Mouse (Mus musculus): ENCODE results near the gene Tfap2e. TPM values are rescaled to one million over a fixed set of nuclear protein-coding genes. Genes with fewer than 3 reads are reported as not detected.

Tfap2e gene
- not detected for total RNA-seq (2021)
- not detected in 2 replicates for polyA plus RNA-seq (2012; rRNA removed)
- long read RNA-seq = 0 reads

DNA sequence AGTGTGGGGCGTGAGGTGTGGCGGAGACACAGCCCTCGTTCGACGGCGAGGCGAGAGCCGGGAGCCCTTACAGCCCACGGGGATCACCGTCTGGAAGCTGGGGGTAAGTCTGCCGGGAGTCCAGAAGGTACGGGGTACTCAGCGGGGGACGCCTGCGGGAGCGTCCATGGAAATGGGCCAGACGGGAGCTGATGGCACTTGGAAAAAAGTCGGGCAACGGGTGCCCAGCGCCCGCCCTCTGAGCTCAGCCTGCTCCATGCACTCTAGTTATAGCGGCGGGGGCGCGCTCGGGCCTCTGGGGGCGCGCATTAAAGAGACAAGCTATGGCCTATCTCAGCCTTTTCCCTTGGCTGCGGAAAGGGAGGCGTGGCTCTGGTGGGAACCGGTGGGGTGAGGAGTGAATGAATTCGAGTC is at the start of gene Tfap2e:
Gene Tfap2e, minus strand, starts transcription at position 240 of the 414 bp plus-strand sequence.
- peak; percentile 50 for DNase-seq

DNA sequence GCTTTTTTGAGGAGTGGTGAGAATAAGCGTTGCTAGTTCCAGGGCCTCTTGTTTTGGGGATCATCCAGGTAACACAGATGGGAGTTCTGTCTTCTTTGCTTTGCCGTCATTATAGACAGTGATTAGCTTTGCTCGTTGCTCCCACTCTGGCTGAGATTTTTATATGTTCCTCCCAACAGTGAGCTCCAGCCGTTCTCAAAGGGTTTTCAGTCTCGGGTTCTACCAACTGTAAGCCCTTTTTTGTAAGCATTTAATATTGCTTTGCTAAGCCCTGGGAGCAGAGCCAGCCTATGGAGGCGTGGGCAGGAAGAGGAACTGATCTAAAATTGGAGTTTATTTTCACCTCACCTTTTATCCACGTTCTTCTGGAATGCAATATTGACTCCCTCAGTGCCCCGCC is 47.0 kb upstream of the Tfap2e start:
- no peak for DNase-seq

DNA sequence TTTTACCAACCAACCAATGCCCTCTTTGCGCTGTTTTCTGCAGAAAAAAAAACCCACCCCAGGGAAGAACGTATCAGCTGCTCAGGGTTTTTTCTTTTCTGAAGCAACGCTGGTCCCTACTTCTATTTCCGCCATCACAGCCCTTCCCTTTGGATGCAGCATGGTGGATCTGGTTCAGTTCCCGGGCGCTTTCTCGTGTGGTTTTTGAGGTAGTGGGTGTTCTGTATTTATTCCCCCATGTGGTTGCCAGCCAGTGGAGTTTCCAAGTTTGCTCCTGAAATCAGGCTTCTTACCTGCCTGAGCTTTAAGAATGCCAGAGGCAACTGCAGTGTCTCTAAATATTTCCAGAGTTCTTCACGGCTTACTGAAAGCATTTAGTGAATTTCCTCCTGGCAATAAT is 46.5 kb upstream of the Tfap2e start:
- no peak for DNase-seq

DNA sequence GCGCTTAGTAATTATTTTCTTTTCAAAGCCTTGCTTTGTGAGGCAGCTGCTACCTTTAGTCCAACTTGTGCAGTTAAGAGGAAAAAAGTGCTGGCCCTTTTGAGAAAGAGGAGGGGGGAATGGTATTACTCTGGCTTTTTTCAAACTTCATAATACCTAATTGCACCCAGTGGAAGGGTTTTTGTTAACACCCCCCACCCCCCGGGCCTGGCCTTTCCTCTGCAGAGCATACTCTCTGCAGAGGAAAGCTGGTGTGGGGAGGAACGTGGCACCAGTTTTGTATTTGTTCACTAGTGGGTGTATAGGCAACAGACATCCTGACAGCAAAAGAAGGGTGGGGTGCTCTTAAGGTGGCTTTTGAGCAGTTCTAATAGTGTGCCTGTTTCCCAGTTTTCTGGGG is 45.8 kb upstream of the Tfap2e start:
- no peak for DNase-seq

DNA sequence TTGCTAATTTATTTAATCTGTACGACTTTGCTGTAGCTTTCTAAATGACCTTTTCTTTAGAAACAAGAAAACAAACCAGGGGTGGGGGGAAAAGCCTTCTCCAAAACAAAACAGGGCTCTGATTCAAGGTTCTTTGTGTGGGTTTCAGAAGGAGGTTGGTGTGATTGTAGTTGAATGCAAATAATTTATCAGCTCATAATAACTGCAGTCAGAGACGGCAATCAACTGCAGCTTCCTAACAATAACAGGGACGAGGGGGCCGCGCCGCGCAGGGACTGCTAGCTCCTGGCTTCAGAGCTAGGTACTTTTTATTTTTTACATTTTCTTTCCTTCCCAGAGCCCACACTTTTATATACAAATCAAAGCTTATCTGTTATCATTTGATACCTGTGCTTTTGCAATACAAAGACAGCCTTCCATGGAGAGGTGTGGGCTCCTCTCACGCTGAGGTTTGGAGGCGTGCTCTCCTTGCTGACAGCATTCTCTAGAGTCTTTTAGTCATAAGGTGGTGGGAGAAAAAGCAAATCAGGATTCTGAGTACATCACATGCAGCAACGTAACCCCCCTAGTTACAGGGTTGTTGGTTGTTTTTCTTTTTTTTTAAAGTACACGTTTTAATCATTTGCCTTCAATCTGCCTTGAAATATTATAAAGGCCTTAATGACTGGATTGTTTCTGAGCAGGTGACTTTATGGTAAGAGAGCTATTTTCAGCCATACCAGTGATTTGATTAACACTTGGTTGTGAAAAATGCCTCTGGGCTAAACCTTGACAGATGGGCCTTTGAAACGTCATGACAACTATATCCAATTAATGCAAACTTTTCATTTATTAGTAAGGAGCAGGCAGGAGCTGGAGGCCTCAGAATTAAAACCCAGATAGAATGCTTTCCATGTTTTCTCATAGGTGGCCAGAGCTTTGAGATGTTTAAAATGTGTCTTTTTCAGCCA is 44.1 kb upstream of the Tfap2e start:
- DNase-seq = no peak

DNA sequence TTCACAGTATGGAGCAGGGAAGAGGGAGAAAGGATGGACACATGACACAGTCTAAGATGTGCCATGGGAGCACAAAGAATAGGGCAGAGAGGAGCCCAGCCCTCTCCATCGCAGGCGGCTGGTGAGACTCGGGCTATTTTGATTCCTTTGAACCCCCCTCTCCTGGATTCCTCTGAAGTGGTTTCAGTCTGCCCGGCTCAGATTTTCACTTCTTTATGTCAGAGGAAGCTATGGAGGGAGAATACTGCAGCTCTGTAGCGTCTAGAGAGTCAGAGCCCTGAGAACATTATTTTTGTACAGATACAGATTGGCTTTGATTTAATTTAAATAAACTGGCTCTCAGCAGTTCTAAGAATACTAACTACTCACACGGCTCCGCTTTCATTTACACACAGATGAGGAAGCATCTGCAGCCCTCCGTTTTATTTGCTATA is 43.1 kb upstream of the Tfap2e start:
- DNase-seq = no peak

DNA sequence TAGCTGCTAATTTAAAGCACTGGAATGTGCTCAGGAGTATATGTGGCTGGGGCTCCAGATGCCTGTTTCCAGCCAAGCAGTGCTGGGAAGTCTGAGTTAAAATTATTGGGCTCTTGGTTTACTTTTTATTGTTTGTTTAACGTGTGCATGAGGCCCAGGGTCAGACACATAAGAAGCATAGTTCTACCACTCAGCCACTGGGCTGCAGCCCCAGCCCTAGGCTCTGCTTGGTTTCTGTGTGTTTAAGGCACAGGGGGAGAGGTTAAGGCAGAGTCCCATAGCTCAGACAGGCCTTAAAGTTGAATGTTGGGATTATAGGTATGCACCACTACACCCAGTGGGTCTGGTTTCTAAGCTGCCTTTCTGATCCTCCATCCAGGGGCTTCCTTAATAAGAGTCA is 39.1 kb upstream of the Tfap2e start:
- no peak for DNase-seq

DNA sequence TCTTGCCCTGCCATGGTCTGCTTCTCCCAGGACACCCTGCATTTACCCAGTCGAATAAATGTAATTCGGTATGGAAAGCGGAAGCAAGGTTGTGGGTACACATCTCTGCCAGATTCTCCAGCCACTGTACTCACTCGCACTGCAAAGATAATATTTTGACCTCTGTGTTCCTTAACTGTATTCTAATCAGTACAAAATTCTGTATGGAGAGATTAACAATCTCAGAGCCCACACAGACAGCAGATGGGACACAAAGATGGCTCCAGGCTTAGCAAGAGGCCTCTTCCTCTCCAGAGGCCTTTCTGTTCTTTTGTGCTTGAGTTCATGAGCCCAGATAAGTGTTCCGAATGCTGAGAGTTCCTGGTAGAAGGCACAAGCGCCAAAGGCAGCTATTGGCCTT is 37.8 kb upstream of the Tfap2e start:
- no peak for DNase-seq

DNA sequence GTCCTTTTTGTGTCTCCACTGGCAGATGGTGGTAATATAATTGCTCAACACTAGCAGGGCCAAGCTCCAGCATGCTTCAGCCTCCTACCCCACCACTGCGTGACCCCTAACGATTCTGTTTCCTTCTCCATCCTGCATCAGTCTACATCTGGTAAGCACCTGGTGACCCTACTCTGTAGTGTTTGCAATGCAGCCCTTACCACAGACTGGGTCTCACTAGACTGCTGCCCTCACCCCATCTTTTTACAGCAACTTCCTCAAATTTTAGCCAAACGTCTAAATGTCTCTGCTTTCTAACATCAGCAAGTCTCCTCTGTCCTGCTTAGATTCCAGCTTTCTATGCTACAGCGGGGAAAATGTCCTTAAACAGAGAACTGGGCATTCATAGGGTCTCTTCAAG is 34.8 kb upstream of the Tfap2e start:
- DNase-seq = no peak

DNA sequence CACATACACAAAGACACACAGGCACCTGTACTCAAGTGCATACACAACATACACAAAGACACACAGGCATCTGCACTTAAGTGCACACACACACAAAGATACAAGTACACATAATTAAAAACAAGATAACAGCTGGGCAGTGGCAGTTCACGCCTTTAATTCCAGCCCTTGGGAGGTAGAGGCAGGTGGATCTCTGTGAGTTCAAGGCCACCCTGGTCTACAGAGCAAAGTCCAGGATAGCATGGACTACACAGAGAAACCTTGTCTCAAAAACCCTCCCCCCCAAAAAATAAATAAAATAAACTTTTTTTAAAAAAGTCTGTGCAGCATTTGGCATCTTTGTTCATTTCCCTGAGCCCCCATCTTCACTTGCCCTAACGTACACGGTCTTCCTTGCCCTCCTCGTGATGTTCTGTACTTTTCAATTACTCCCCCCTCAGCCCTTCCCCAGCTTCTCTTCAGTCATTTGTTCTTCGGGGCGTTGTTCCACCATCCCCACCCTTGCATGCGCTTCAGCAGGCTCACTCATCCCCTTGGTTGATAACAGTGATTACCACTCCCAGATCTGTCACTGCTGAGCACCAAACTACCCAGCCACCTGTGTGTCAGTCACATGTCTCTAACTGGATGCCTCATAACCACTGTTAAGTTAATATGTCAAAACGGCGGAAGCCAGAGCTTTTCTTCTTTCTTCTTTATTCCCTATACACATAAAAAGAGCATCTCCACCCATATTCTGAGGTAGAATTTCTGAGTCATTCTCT is 33.9 kb upstream of the Tfap2e start:
- DNase-seq = no peak

DNA sequence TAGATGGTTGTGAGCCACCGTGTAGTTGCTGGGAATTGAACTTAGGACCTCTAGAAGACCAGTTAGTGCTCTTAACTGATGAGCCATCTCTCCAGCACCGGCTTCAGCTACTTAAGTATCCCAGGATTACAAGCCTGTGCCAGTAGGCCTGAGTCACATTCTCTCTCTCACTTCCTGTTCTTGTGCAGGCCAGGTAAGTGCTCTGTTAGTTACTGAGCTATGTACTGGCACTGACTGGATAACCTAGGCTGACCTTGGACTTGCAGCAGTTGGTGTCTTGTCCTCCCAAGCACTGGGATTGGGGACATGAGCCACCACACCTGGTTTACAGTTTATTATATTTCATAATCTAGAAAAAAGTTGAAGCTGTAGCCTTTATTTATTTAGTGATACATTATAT is 27.4 kb upstream of the Tfap2e start:
- no peak for DNase-seq

DNA sequence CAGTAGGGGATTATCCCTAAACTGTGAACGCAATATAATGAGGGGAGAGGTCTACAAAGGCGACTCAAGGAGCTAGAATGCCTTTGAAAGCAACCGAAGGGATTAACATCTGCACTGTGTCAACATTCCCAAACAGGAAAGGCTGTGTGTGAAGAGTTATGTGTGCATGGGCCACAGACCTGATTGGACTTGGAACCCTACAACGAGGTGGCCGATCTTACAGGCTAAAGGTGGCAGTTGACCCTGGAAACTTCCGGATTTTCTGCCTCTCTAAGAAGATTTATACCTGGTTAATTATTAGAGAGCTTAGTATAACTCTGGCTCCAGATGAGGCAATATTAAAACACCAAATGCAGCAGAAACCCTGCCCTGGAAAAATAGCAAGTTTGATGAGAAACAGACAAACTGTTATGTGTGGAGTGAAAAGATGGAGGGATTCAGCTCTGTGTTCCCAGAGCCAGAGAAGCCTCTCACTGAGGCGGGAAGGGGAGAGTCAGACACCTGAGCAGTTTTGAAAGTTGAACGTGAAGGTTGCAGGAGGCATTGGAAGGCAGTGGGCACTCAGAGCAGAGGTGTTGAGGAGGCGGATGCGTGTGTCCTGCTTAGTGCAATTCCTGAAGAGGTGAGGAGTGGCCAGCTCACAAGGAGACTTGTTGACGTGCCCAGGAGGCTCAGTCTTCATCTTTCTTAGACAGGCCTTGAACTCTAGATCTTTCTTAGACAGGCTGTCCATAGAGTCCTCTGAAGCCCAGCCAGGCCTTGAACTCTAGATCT is 26.7 kb upstream of the Tfap2e start:
- no peak for DNase-seq

DNA sequence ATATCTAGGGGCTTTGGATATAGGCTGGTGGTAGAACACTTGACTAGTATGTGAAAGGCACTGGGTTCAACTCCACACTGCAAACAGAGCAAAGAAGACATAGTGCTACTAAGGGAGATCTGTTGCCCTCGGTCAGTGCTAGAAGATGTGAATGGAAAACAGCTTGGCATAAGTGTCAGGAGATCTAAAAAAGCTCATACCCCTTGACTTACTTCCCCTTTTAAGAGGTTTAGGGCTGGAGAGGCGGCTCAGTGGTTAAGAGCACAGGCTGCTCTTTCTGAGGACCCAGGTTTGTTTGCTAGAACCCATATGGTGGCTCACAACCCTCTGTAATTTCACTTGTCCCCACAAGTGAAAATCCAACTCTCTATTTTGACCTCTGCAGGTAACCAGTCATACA is 23.4 kb upstream of the Tfap2e start:
- DNase-seq = no peak

DNA sequence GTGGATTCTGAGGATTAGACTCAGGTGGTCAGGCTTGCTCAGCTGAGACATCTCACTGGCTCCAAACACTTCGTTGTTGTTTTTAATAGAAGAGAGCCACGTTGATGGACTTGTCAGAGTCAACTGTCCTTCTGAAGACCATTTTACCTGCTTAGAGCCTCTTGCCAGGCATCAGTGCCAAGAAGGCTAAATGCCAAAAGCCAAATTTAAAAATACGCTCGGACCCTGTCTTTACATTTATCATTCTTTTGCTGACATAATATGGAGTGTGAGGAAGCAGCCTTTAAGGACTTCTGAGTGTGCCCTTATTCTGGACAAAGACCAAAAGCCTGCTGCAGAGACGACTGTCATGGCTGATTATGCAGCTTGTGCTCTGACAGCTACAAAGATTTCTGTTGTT is 22.3 kb upstream of the Tfap2e start:
- no peak for DNase-seq

DNA sequence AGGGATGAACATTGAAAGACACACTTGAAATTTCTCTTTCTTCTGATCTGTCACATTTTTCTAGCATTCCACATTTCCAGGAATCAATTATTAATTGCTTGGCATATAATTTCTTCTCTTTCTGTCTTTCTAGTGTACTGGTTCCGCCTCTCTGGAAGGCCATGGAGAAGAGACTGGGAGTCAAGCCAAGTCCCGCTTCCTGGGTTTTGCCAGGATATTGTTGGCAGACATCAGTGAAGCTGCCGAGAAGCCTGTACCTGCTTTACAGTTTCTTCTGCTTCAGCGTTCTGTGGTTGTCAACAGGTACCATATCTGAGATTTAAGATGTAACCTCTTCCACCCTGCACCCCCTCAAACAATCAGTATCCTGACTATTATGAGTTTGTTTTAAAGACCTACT is 20.7 kb upstream of the Tfap2e start:
- peak; percentile 64 for DNase-seq

DNA sequence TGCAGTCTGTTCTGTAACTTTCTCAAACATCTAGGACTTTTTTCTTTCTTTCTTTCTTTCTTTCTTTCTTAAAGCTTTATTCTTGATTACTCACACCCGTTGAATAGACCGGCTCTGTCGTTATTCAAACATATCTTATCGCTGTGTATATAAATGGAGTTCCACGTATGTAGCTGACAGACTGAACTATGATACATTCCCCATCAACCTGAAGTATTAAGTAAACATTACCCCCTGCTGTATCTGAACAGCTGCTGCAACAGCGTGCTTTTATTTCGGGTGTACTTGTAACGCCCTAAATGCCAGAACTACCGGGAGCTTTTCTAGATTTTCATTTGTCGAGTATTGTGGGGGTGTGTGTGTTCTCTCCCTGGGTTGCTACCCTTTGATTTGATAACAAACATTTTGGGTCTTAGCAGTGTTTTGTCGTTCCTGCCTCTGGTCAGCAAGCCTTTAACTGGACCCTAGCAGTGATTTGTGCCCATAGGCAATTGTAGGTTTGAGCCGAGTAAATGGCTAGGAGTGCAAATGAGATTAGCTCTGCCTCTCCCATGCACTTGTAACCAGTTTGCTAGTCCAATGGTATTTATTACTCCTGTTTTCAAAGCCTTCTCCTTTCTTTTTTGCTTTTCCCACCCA is 18.8 kb upstream of the Tfap2e start:
- DNase-seq = no peak

DNA sequence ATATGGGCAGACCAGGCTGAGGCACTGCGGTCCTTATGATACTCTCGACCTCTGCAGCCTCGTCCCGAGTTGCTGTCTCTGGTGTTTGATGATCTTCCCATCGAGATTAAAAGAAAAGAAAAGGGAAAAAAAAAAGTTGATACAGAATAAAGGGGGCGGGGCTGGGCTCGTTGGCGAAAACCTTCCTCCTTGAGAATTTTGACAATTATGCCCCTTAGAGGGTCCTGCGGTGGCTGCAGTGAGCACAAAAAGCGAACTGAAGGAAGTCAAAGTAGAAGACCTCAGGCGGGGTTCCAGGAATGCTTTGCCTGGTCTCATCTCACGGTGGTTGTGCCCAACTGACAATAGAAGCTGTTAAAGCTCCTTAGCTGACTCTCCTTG is 18.2 kb upstream of the Tfap2e start:
- DNase-seq = no peak

DNA sequence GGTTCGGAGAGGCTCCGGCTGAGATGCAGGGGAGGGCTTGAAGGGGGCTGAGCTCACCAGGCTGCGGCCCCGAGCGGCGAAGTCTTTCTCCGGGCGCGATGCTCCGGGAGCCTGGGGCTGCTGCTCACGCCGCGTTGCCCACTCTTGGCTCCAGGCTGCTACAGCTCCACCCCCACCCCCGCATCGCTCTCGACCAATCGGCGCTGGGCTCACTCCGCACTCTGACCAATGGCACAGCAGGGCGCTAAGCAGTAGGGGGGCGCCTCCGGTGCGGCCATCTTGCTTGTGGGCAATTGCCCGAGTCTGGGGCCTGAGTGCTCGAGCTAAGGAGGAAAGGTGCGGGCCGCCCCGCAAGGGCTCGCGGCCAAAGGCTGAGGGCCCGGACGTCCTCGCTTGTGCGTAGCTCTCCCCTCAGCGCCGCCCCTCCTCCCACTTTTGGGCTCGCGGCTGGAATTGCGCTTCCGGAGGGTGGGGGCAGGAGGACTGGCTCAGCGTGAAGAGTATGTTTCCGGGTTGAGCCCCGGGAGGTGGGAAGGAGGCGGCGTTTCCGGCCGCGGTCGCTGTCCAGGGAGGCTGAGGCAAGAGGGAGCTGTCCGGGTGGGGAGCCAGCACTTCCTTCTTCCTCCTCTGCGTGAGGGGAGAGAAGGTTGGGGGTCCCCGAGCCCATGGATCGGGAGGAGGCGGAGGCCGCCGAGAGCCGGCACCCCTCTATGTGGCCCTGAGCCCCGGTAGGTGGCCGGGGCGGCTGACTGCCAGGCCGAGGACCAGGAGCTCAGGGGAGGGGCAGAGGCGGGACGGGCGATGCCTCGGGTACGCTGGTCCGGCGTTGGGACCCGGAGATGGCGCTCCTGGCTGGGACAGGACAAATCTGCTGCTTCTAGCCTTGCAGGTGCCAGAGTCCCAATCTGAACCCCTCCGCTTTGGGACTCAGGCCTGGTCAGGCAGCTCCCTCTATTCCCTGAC is 17.5 kb upstream of the Tfap2e start, which contains the start of the genes Ncdn and AU040320:
Gene Ncdn, minus strand, starts transcription at position 171 of the 963 bp plus-strand sequence.
Gene AU040320, plus strand, starts transcription at position 277 of the 963 bp plus-strand sequence.
- peak; percentile 98 for DNase-seq

DNA sequence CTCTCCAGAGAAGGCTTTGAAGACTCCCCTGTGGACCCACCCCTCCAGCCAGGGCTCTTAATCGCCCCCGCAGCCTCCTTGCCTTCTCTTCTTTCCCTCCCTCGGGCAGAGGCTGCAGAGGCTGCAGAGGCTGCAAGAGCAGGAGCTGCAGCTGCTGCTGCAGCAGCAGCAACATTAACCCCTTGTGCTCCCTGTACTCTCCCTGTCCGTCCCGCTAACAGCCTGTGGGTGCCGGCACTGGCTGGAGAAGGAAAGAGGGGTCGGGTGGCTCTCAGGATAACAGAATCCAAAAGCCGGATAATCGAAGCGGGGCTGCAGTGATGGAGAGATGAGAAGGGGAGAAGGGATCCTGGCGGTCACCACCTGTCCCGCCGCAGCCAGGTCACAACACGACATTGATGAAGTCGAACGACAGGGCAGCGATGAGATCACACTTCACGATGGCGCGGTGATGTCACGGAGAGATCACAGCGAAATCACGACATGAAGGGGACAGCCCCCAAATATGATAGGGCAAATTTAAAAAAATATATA is 16.6 kb upstream of the Tfap2e start:
- peak; percentile 45 for DNase-seq

DNA sequence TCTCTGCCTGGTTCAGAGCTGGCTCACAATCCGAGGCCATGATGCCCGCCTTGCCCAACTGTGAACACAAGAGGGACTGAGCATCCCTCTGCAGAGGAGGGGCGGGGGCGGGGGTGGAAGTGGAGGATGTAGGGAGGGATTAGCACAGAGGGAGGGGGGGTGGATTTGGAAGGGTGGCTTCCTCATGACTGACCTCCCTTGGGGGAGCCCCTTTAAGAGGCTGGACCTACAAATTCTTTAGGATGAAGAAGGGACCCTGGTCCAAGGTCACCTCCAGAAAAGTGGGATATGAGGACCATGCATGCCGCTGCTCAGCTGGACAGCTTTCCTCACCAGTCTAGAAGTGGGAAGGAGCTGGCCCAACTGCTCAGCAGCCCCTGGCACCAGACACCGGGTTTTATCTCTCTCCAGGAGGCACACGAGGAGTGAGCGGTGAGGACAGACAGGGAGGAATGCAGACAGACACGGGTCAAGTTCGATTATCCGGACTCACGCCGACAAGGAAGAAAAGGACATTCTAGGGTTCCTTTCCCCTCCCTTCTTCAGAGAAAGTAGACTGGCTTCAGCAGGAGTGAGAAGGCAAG is 16.1 kb upstream of the Tfap2e start:
- no peak for DNase-seq

Measured in adrenal gland, adult 2 months (tissue).